Mouse (Mus musculus) layer of hippocampus, adult 9-11 months (tissue): ENCODE data around the gene Akap13.
"Not testable (repeated sequence)": the region's sequence is repeated elsewhere in the genome, so short reads cannot be mapped to it uniquely, and the experiment has no call there.

Experiments
- DNase-seq: peaks from one replicate; pipeline ENCODE4 v3.0.0; 2022

The Akap13 gene

DNA sequence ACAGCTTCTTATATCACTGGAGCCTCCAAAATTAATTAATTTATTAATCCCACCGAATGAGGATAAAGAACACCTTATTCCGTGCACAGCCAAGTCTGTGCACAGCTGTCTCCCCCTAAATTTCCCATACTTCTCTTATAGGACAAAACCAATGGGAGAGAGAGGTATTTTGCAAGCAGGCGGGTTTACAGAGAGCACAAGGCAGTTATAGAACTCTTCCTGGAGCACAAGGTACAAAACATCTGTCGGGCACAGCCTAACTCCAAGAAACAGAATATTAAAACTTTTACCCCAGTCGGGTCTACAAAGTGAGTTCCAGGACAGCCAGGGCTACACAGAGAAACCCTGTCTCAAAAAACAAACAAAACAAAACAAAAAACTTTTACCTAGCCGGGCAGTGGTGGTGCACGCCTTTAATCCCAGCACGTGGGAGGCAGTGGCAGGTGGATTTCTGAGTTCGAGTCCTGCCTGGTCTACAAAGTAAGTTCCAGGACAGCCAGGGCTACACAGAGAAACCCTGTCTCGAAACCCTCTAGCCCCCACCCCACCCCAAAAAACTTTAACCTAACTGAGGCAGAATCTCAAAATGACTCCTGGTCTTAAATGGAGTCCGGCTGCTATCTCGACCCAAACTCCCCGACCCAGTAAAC is 326.1 kb downstream of the Akap13 start:
- DNase-seq, result no peak

DNA sequence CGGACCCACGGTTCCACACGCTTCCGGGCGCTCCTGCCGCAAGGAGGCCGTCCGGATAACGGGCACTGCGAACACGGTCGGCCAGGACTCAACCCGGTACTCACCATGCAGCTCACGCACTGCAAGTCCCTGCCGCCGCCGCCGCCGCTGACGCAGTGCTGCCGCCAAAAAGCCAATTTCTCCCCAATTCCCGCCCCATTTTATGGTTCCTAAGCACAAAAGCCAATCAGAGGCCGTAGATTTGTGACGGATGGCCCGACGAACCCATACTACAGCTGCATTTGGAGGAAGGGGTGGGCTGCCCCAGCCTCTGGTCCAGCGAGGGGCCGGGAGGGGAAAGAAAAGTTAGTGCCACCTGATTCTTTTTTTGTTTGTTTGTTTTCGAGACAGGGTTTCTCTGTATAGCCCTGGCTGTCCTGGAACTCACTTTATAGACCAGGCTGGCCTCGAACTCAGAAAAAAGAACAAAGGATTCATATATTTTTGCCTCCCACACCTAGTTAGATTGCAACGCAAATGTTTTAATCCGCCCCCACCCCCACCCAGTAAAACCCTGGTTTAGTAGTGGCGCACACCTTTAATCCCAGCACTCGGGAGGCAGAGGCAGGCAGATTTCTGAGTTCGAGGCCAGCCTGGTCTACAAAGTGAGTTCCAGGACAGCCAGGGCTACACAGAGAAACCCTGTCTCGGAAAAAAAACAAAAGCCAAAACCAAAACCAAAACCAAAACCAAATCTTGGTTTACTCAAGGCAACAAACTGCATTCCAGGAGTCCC is 326.8 kb downstream of the Akap13 start:
- peak; percentile 89 for DNase-seq

DNA sequence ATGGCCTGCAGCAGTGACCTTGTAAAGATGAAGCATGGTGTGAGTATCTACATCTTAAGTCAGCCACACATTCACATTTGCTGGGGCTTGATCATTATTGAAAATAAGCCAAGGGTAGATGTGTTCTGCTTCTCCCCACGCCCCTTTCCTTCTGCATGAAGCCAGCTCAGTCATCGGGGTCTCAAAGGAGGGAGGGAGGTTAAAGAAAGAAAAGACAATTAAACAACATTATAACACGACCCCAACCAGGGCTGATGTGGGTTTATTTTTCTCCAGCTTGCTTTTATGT is 327.3 kb downstream of the Akap13 start:
- no peak for DNase-seq

DNA sequence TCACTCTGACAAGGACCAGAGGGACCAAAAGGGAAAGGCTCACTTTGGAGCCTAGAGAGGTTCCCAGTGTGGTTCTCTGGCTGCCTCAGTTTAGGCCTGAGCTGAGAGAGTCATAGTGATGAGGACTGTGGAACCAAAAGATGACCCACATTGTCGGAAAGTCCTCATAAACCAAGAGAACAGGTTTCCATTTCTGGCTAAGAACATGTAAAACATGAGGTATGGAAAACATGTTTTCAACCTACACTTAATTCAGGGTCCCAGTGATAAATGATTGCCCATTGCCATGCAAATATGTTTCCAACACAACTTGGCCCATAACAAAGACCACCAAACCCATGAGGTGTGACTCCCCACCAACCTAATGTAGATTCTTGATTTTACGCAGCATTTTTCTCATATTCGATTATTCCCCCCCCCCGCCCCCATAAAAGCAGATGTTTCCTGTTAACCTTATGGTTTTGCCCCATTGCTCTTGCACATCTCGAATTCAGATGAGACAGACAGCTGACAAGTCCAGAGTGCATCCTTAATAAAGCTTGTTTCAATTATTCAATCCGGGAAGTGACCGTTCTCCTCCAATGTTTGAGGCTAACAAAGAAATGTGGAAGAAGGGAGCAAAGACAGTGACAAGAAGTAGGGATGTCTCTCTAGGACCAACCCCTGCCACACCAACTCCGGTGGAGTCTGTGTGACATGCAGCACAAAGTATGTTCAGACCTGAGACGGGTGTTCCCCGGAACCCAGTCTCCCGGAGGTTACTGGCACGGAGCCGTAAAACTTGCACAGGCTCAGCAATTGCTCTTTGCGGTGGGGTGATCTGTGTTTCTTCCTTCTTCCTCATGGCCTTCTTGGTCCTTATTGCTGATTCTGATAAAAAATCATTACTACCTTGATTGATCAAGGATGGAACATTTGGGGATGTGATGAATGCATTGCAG is 330.3 kb downstream of the Akap13 start:
- peak; percentile 54 for DNase-seq

DNA sequence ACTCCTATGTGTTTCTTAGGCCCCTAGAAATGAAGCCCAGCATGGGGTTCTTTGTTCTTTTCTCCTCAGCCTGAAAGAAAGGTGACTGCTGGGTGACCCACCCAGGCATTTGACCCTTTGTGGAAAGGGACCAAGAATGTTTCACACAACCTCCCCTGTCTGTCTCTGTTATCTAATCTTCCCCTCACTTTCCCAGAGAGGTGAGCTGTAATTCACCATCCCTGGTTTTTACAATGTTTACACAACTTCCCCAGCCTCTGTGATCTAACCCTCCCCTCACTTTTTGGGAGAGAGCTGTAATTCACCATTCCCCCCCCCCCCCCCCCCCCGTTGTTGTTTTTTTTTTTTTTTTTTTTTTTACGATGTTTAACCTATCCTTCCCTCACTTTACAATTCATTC is 331.5 kb downstream of the Akap13 start:
- no peak for DNase-seq

DNA sequence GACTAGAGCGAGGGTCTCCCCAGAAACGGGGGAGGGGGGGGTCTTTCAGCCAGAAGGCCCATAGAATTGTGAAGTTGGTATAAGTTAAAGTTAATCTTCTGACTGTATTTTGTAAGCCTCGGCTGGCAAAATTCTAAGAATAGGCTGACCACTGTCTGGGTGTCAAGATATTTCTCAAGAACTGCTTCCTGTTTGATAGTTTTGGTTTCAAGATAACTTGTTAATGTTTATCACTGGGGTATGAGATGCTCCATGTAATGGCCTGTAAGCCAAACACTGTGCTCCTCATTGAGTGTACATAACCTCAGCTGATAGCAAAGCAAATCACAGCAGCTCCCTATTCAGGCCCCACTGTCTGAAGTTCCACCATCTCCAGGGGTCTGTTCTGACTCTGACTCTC is 332.0 kb downstream of the Akap13 start:
- DNase-seq, result no peak

DNA sequence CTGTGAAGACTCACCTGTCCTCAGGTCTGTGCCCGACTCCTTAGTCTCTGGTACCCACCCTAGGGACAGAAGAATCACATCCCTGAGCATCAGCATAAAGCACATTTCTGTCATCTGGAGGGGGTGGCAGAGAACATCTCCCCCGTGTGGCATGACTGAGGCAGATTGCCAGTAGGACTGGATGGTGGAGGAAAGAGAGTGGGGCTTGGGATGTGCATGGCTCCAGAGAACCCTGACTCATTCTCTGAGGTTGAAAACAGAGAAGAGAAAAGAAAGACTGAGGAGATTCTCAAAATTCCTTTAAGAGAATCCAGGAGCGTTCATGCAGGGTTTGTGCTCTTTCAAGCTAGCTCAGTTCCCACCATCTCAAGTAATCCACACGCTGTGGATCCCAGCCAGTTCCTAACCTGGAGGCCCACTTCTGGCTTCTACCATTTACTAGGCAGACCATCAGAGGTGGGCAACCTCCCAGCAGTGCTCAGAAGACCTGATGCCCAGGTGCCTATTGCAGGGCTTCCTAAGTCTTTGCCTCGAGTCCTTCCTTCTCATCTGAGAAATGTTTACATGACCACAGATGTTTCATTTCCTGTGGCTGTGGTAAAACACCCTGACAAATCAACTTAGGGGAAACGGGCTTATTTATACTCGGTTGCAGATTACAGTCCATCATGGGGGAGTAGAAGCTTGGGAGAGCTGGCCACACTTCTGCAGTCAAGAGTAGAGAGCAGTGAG is 332.9 kb downstream of the Akap13 start:
- DNase-seq, result not testable (repeated sequence)

DNA sequence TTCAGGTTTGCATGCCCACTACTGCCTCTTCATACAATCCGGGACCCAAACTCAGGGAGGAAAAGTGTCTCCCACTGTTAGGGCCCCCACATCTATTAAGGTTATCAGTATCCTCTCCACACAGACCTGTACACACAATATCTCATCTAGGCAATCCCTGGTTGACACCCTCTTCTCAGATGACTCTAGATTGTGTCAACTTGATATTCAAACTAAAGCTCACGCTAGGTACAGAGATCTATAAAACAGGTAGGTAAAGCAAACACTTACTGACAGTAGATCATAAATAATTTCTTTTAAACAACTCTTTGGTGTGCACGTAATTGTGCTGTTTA is 333.4 kb downstream of the Akap13 start:
- not testable (repeated sequence) for DNase-seq

DNA sequence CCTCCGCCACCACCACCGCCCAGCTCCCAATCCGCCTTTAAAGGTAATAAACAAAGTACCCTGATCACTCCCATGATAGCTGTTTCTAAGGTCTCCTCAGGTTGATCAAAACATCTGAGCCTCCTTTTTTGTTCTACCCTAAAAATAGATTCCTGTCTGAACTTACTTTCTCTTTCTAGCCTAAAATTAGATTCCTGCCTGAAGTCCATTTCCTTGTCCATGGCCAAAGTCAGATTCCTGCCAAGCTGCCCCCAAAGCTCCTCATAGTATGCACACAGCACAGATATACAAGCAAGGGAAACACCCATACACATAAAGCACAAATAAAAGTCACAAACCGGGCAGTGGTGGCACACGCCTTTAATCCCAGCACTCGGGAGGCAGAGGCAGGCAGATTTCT is 334.4 kb downstream of the Akap13 start:
- DNase-seq, result no peak

DNA sequence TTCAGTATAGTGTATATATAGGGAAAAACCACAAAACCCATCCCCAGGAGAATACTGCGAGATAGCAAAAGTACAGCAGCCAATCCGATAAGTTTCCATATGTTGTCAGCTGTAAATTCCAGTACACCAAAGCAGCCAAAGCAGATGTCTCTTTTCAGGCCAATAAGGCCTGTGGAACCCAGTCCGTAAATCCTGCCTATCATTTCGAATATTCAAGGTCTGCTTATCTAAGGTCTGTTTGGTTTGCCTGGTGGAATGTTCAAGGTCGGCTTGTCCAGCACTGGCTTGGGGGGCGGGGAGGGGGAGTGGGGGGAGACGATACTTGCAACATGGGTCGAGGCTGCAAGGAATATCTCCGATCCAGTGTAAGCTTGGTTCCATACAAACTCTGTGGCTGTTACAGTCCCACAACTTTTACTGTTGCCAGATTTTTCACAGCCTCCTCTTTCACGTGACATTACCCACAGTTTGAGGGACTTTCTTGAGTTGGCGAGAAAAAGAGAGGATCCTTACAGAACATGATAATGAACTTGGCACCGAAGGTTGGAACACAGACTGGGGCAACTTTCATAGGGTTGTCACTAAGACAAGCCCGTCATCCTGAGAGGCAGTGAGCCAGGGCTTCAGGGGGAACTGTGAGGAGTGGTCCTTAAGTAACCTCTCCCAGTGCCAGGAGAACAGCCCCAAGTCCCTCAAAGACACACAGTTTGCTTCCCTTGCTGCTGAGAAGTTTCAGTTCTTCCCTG is 335.9 kb downstream of the Akap13 start:
- DNase-seq, result not testable (repeated sequence)

DNA sequence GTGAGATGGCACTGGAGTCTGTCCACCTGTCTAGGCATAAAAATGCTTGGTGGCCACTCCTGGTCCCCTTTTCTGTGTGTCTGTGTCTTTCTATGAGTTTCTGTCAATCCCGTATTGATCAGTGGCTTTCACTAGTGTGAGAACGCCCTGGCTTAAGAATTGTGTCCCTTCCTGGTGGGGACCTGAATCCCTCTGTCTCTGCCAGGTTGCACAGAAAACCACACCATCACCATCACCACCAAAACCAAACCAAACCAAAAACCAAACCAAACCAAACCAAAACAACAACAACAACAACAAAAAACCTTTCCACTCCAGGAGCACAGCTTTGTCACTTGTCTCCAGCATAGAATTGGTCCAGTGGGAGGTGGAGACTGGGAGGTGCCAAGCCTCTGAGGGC is 337.8 kb downstream of the Akap13 start:
- DNase-seq, result no peak

DNA sequence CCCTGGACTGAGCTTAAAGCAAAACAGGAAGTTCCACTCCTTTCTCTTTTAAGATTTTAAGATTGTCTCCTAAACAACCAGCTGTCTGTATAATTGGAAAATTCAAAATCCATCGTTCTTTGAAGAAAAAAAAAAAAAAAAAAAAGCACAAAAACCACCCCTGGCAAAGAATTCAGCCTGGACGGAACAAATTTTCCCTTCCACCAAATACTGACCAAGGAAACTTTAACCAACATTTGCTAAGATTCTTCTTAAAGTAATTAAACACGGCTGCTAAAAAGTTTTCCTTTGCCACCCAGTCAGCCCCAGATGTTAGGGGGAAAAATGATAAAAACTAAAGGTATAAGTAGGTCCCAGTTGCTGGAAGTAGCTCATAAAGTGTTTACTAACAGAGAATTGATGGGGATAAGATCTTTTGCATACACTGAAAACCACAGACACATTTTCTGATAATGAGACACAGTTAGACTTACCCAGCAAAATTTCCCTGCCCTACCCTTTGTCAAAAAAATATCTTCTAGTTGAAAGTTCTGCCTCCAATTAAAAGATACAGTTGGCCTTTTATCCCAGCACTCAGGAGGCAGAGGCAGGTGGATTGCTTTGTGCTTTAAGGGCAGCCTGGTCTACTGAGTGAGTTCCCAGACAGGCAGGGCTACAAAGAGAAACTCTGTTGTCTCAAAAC is 338.5 kb downstream of the Akap13 start:
- no peak for DNase-seq

DNA sequence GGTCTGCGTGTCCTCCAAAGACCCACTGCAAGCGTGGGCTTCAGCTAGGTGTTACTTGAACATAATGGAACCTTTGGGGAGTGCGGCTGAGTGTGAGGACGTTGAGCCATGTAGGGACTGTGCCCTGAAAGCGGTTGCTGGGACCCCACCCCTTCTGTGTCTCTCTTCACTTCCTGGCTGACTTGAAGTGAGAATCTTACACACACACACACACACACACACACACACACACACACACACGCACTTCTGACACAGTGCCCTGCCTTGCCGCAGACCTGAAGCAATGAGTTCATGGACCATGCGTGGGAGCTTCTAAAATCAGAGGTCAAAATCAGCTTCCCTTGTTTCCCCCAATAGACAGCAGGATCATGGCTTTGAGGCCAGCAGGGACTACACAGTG is 339.8 kb downstream of the Akap13 start:
- peak; percentile 37 for DNase-seq

DNA sequence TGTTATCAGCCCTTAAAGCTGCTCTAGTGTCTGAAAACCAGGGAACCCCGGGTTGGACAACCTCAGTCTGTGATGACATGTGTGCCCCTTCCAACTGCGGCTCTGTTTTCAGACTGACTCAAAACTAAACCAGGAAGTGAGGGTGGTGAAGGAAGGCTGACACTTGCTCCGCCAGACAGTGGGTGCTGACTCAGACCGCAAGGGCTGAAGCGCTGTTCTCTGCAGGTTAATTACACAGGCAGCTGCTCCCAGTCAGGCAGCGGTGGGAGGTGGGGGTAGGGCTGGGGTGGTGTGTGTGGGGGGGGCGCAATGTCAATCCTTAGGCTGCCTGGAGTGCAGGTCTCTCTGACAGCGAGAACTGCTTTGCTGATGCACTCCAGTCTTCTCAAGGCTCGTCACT is 341.1 kb downstream of the Akap13 start:
- peak; percentile 76 for DNase-seq

DNA sequence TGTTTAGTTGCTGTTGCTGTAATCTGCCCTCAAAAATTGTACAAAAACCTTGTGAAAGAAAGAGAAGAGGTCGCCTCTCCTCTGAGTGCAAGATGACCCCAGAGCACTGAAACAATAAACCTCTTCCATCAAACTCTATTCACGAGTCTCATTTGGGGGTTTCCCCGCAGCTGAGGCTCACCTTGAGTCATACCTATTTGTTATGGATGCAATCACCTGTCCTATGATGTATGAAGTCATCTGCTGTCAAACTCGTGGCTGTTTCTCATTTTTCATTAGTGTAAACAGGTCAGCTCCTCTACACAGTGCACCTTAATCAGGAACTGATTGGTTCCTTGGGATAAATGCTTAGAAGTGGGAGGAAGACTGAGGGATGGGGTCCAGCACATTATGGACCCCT is 345.2 kb downstream of the Akap13 start:
- DNase-seq, result no peak

DNA sequence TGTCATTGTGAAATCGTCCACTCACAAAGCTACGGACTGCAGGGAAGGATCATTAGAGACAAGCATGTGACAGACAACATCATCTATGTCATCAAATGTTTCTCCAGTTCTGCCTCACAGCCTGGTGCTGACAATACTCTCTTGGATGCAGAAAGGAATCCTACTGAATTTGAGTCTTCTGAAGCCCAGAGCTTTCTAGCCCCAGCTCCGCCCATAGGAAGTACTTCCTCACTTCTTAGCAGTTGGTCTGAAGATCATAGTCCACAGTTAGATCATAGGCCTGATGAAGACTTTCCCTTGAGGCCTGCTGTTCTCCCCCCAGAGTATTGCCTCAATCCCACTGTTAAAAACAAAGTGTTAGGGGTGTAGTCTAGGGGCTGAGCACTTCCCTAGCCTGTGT is 345.7 kb downstream of the Akap13 start:
- DNase-seq, result no peak

DNA sequence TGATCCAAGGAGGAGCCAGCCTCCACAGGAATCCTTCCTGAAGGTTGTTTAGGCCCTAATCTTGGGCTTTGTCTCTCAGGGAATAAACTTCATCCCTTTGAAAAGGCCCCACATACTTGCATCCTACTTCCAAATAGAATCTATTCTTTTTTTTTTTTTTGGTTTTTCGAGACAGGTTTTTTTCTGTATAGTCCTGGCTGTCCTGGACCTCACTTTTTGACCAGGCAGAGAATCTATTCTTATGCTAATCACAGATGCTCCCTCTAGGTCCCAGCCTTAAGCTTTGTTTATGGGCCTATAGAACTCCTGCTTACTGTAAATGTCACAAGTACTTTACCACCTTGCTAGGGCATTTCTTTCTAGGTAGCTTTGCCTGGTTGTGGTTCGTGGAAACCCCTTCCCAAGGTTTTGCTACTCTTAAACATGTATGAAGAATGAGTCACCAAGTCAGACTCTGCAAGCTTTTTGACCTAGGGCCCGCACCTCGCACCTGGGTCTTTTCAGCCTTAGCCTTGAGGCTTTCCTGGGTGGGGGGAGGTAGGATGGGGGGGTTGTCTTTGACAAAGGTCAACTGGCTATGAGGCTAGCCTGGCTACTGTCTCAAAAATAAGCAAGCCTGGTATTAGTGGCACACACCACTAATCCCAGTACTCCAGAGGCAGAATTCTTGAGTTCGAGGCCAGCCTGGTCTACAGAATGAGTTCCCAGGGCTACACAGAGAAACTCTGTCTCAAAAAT is 346.5 kb downstream of the Akap13 start:
- DNase-seq, result no peak

DNA sequence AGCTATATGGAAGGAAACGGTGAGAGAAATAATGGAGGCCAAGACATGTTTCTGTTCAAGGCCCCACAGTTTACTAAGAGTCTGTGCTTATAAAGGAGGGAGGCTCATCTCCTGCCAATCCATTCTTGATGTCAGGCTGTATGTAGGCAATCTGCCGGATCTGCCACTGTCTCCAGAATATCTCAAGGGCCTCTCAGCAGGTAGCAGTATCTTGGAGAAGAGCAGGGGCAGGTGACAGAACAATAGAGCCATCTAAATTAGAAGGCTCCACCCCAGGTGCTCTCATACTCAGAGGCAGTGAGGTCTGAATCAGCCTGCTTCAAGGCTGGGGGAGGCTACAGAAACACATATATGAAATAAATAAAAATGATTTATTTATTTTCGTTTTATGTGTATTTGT is 347.6 kb downstream of the Akap13 start:
- no peak for DNase-seq
